Mouse (Mus musculus): Measurements from ENCODE around the gene Gm9999. TPM values are rescaled to one million over a fixed set of nuclear protein-coding genes. Genes with fewer than 3 reads are reported as not detected.

Gene Gm9999
- total RNA-seq, 2 experiments from 2014 or later, result not detected

- DNase-seq (ENCODE audit: low spot score in 2 of 2), result no peak
- TF ChIP-seq CTCF (conservative IDR thresholded peaks at IDR 0.05), result no peak
- H3K4me3 ChIP-seq, result no peak overlapping the region
- H3K27ac ChIP-seq, result no peak overlapping the region
Observed at GRCm38 (mm10) chr7:47001900-47002275, 18.5 kb downstream of the Gm9999 start.

DNA sequence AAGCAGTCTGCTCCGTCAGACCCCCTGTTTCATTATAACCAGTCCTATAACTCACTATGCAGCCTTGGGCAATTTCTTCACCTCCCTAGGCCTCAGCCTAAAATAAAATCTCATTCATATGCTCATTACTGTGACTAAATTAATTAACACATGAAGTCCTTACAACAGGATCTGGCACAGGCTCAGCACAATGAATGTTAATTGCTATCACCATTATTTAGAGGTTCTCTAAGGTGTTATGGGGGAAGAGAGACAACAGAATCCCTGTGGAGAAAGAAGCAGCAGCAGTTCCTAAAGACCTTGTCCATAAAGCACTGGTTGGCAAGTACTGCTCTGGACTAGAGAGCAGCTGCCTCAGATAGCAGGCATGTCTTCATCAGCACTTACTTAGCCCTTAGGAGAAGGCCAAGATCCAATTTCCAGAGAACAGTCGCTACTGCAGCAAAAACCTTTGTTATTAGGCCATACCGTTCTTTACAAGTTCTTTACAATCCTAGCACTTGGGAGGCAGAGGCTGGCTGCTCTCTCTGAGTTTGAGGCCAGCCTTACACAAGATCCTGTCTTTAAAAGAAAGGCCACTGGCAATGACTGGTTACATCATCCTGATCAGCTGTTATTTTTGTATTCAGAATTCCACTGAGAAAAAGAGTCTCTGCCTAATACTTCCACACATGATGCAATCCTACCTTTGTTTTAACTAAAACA is 20.2 kb downstream of the Gm9999 start:
- no peak for TF ChIP-seq CTCF (conservative IDR thresholded peaks at IDR 0.05)
- Histone ChIP-seq H3K4me3 (no peak overlapping the region), H3K27ac (no peak overlapping the region)
- no peak for DNase-seq (ENCODE audit: low spot score in 2 of 2)

DNA sequence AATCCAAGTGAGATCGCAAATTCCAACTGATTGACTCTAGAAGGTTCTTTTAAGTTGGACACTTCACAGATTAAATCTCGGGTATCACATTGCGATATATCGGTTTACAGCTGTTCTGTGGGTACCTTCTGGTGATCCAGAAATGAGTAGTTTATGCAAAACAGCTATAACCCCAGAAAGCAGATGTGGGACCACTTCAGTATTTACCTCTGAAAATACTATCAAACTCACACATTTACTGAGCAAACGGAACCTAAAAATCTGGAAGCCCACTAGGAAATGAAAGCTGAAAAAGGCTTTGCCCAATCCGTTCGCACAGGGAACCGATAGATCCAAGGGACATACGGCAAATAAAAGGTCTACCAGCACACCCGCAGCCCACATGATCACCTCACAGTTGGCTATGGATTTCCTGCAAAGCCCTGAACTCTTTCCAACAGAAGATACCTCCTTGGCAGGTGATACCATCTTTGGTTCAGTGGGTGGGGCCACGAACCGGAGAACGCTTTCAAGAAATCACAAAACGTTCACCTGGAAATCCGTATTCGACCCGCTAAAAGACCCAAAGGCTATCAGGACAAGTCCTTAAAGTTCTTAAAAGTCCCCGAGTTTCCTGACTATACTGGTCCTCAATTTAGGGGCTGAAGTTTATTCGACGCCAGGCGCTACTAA is 23.9 kb downstream of the Gm9999 start:
- no peak for DNase-seq (ENCODE audit: low spot score in 2 of 2)

GRCm38 (mm10) chr7:47007818-47008167 is 24.4 kb downstream of the Gm9999 start:
- DNase-seq (ENCODE audit: low spot score in 2 of 2), result no peak
- peak; percentile 73 for TF ChIP-seq CTCF (conservative IDR thresholded peaks at IDR 0.05)
- peak overlapping the region; percentile 77 for H3K4me3 ChIP-seq
- H3K27ac ChIP-seq, result peak overlapping the region; percentile 94

More for the DNA sequence above, 23.9 kb downstream of the Gm9999 start:
- no peak for TF ChIP-seq CTCF (conservative IDR thresholded peaks at IDR 0.05)
- peak overlapping the region; percentile 77 for H3K4me3 ChIP-seq
- peak overlapping the region; percentile 94 for H3K27ac ChIP-seq

- peak; percentile 98 for DNase-seq (ENCODE audit: low spot score in 2 of 2)
- Histone ChIP-seq H3K4me3 (peak within 1 kb of the TSS; percentile 77), H3K27ac (peak within 1 kb of the TSS; percentile 94)
- no peak for TF ChIP-seq CTCF (conservative IDR thresholded peaks at IDR 0.05)
Observed at GRCm38 (mm10) chr7:47008168-47008993, 25.0 kb downstream of the Gm9999 start, which contains the start of gene Spty2d1. Gene Spty2d1 (minus strand): TSS chr7:47008411.

DNA sequence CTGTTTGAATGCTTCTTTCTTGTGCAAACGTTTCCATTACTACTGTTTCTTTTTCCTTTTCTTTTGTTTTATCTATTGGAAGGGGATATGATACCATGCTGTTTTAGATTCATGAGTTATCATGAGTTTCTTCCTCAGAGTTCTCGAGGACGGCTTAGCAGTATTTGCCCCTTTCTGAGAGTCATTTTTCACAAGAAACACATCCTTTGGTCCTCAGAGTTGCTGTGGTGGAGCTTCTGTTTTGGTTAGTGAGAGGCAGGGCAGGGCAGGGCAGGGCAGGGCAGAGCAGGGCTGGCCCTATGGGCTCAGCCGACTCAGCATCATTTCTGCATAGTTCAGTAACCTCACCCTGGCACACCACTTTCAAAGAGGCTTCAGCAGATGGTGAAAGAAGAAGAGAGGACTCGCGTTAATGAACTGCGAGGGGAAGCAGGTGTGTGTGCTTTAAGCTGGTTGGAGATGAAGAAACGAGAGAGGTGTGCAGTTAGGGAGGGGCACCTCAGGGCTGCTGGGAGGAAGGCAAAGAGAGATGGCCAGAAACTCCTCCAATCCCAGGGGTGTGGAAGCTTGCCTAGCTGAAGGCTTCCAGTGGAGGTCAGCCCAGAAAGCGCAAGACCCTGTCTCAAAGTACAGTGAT is 29.9 kb downstream of the Gm9999 start:
- no peak for DNase-seq (ENCODE audit: low spot score in 2 of 2)
- Histone ChIP-seq H3K27ac (no peak overlapping the region), H3K4me3 (no peak overlapping the region)
- no peak for TF ChIP-seq CTCF (conservative IDR thresholded peaks at IDR 0.05)

DNA sequence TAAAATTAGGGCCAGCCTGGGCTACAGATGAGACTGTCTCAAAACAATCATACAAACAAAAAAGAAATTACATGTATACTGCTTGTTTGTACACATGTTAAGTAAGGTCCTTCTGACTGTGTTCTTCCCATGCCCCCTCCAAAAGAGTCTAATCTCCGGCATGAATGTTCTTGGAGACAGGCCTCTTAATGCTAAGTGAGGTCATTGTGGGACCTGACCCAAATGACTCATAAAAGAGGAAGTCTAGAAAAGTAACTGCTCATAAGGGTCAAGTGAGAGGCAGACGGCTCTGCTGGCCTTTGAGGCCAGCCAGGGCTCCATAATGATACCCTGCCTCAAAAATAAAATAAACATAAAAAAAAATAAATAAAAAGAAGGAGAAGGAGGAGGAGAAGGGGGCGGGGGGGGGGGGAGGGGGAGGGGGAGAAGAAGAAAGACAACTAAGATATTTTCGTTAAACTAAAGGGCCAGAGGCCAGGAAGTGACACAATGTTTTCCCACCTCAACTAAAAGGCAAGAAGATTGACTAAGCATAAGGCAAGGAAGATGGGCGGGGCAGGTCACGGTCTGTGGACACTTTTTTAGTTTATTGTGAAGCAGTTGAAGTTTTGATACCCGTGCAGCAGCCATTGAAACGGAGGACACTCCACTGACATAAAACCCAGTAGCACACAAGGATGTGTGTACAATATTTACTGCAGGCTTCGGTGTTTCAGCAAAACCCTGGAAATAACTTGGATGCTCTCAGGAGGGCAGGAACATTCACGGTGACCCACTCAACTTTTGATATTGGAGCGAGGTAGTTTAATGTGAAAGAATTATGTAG is 31.4 kb downstream of the Gm9999 start:
- no peak for TF ChIP-seq CTCF (conservative IDR thresholded peaks at IDR 0.05)
- DNase-seq (ENCODE audit: low spot score in 2 of 2), result no peak
- Histone ChIP-seq H3K4me3 (no peak overlapping the region), H3K27ac (no peak overlapping the region; the same call in 1 of the 2 replicates)

DNA sequence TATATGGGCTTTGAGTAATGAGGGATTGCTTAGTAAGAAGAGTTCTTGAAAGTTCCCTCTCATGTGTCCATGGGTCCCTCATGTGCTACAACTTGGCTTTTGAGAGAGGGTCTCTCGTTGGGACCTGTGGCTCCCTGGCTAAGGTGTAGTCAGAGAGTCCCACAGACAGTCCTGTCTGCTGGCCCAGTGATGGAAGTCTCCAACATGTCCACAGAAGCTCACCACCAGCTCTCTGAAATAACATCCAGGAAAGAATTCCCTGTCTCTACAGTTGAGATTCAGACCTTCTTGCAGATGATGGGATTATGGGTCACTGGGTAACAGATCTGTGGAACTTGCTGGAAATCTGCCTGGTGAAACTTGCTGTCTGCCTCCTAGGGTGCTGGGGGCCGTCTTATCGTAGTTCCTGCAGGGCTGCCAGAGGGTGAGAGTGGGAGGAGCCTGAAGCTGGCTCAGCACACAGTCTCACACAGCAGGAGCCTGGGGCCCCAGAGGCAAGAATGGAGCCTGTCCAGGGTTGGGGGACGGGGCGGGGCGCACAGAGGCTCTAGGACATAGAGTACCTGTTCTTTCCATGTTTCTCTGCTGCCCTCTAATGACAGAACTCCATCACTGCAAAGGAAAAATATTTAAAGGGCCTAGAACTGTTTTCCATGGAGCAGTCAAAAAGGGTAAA is 32.1 kb downstream of the Gm9999 start:
- peak overlapping the region; percentile 7; the same call in 1 of the 2 replicates for H3K27ac ChIP-seq
- peak; percentile 83 for TF ChIP-seq CTCF (conservative IDR thresholded peaks at IDR 0.05)
- DNase-seq (ENCODE audit: low spot score in 2 of 2), result peak; percentile 74 to 76
- no peak overlapping the region; the same call in 1 of the 2 replicates for H3K4me3 ChIP-seq

DNA sequence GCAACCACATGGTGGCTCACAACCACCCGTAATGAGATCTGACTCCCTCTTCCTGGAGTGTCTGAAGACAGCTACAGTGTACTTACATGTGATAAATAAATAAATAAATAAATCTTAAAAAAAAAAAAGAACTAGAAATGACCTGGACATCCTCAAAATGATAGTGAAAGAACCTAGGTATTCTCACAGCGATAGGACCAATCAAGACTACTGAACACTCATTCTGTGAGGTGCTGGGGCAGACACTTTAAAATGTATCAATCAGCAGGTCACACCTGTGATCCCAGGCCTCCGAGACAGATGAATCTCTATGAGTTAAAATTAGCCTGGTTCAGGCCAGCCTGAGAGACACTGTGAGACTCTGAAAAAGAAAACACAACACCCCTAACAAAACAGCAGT is 33.2 kb downstream of the Gm9999 start:
- TF ChIP-seq CTCF (conservative IDR thresholded peaks at IDR 0.05), result no peak
- H3K4me3 ChIP-seq, result no peak overlapping the region
- no peak overlapping the region for H3K27ac ChIP-seq
- DNase-seq (ENCODE audit: low spot score in 2 of 2), result no peak

DNA sequence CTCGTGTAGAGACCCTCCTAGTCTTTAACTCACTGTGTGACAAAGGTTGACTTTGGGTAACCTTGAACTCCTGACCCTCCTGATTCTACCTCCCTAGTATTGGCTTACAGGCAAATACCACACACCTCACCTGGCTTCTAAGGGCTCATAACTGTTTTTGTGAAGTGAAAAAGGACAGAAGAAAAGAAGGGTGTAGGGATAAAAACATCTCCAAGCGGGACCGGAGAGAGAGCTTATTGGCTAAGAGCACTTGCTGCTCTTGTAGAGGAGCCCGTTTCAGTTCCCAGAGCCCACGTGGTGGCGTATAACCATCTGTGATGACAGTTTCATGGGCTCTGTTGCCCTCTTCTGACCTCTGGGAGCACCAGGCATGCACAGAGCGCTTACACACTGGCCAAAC is 33.8 kb downstream of the Gm9999 start:
- Histone ChIP-seq H3K27ac (no peak overlapping the region), H3K4me3 (no peak overlapping the region)
- no peak for TF ChIP-seq CTCF (conservative IDR thresholded peaks at IDR 0.05)
- no peak for DNase-seq (ENCODE audit: low spot score in 2 of 2)

DNA sequence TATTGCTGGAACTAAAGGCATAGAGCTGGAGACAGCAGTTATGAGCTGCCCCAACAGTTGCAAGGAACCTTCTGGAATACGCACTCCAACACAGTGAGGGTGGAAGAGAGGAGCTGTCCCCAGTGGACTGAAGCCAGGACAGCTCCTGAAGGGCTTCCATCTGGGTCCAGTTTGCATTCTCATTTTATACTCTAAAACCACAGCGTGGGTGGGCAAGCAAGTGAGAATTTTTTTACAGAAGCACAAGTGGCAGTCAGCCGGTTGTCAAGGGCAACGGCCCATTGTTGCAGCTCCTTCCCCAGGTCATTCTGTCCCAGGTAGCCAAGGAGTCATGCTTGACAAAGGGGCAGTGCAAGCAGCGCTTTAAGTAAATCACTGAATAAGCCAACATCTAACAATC is 36.3 kb downstream of the Gm9999 start:
- Histone ChIP-seq H3K4me3 (no peak overlapping the region), H3K27ac (peak overlapping the region; percentile 70)
- no peak for DNase-seq (ENCODE audit: low spot score in 2 of 2)
- no peak for TF ChIP-seq CTCF (conservative IDR thresholded peaks at IDR 0.05)
